Mouse (Mus musculus) brain, embryonic 14.5 days (tissue): ENCODE measurements around the gene Phxr2.
A peak's percentile ranks its signal among the peaks of the same experiment; 100 is the strongest.

Source experiments
- CTCF ChIP-seq: fragments of 200-500 bp; IDR thresholded peaks from 2 replicates; pipeline ENCODE4 v1.5.1; 2012; ENCODE audit warnings: inconsistent platforms, mild to moderate bottlenecking, moderate library complexity, borderline replicate concordance; ENCODE audit not compliant: insufficient read depth, insufficient read length; ENCODE audit errors: extremely low read depth
- POLR2A ChIP-seq: fragments of 200-500 bp; IDR thresholded peaks from 2 replicates; pipeline ENCODE4 v1.6.1; 2012; ENCODE audit warnings: mild to moderate bottlenecking, inconsistent platforms, borderline replicate concordance; ENCODE audit not compliant: poor library complexity, insufficient read depth, insufficient read length, severe bottlenecking; ENCODE audit errors: extremely low read depth

DNA sequence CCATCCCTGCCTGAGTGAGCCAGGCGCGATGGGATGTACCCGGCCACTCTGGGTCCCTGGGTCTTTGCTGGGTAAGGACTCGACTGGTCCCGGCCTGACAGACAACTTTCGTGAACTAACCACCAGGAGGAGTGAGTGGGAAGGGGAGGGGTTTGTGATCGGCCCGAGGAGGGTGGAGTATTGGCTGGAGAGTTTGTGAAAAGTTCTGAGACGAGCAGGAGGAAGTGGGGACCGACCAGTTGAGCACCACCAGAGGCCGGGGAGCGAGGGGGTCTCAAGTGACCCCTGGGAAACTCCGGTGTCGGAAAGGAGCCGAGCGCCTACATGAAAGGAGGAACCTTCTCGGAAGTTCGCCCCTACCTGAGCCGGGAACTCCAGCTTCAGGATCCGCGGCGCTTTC is 18.2 kb downstream of the Phxr2 start, which contains the start of gene Galnt4:
- TF ChIP-seq CTCF (peak; percentile 67; the same call in 1 of the 2 replicates), POLR2A (no peak)
